ENCODE assay signal across 8 mouse cellular contexts in genomic region chr10:59952781-59953563, GRCm38 (mm10). TPM values are rescaled to one million over a fixed set of nuclear protein-coding genes. Genes with fewer than 3 reads are reported as not detected.
A peak's percentile ranks its signal among the peaks of the same experiment; 100 is the strongest.
DNase-seq lines count a peak whose midpoint lies in the region; ATAC-seq lines count a peak whose summit lies in the region.

No protein-coding gene starts in this region.

- no peaks in the 10 kb centered on the region for H3K36me3 ChIP-seq in lung, embryonic 16.5 days (ENCODE audit: control insufficient read depth, insufficient read depth, low read length)
- H3K36me3 ChIP-seq in heart, embryonic 14.5 days (ENCODE audit: control insufficient read depth, insufficient read depth, low read length), result peaks cover 14% of the 10 kb centered on the region; the same call in 1 of the 2 replicates
- H3K36me3 ChIP-seq in limb, embryonic 13.5 days, result peaks cover 15% of the 10 kb centered on the region
- H3K36me3 ChIP-seq in neural tube, embryonic 15.5 days, result no peaks in the 10 kb centered on the region

- H3K4me3 ChIP-seq in lung, embryonic 16.5 days (ENCODE audit: low read length), result peak overlapping the region; percentile 92
- peak overlapping the region in 1 of 2 experiments; percentile 73; a peak in 2 of 4 replicates for H3K4me3 ChIP-seq in heart, embryonic 14.5 days (ENCODE audit: control insufficient read depth in 1 of 2, insufficient read depth in 1 of 2, low read depth in 1 of 2, low read length in 2 of 2)
- peak overlapping the region; percentile 95 for H3K4me3 ChIP-seq in limb, embryonic 13.5 days
- H3K4me3 ChIP-seq in neural tube, embryonic 15.5 days (replicated peaks), result peak overlapping the region; percentile 69

- DNase-seq in lung, postnatal 25 days (ENCODE audit: low spot score), result no peak
- peak; percentile 80 for DNase-seq in cerebellum, adult 9-11 months
- no peak for DNase-seq in right cerebral cortex, postnatal 14 days
- DNase-seq in frontal cortex, adult 2 months (ENCODE audit: extremely low spot score in 1 of 2, low spot score in 1 of 2), result no peak

- no peaks in the 10 kb centered on the region; the same call in 1 of the 2 replicates for H3K27me3 ChIP-seq in lung, embryonic 16.5 days (ENCODE audit: control insufficient read depth, insufficient read depth, low read depth, low read length)
- no peaks in the 10 kb centered on the region for H3K27me3 ChIP-seq in heart, embryonic 14.5 days (ENCODE audit: control insufficient read depth, insufficient read depth, low read length)
- no peaks in the 10 kb centered on the region for H3K27me3 ChIP-seq in limb, embryonic 13.5 days
- no peaks in the 10 kb centered on the region for H3K27me3 ChIP-seq in neural tube, embryonic 15.5 days (replicated peaks)

- peak overlapping the region; percentile 93 for H3K27ac ChIP-seq in lung, embryonic 16.5 days (ENCODE audit: low read length)
- peak overlapping the region in 1 of 2 experiments; percentile 96; a peak in 2 of 4 replicates for H3K27ac ChIP-seq in heart, embryonic 14.5 days (replicated peaks in 1 of 2; ENCODE audit: control insufficient read depth in 1 of 2, insufficient read depth in 1 of 2, low read depth in 2 of 2, low read length in 2 of 2)
- peak overlapping the region; percentile 95 for H3K27ac ChIP-seq in limb, embryonic 13.5 days
- peak overlapping the region; percentile 98 for H3K27ac ChIP-seq in neural tube, embryonic 15.5 days (replicated peaks)

- H3K4me2 ChIP-seq in lung, embryonic 16.5 days (ENCODE audit: low read depth, low read length), result peak overlapping the region; percentile 77
- H3K4me2 ChIP-seq in heart, embryonic 14.5 days (ENCODE audit: low read length), result peak overlapping the region; percentile 68
- H3K4me2 ChIP-seq in limb, embryonic 13.5 days (replicated peaks), result peak overlapping the region; percentile 90
- H3K4me2 ChIP-seq in neural tube, embryonic 15.5 days, result peak overlapping the region; percentile 94

- 26% methylated on average over 16 of the region's 16 CpGs for WGBS in lung, embryonic 16.5 days
- WGBS in heart, embryonic 14.5 days, result 27% methylated on average over 16 of the region's 16 CpGs
- 20% methylated on average over 16 of the region's 16 CpGs for WGBS in limb, embryonic 13.5 days
- 21% methylated on average over 16 of the region's 16 CpGs for WGBS in neural tube, embryonic 15.5 days

- peak overlapping the region; percentile 76 for H3K9ac ChIP-seq in lung, embryonic 16.5 days (ENCODE audit: low read length)
- peak overlapping the region; percentile 87 for H3K9ac ChIP-seq in heart, embryonic 14.5 days (ENCODE audit: low read length)
- H3K9ac ChIP-seq in limb, embryonic 13.5 days, result peak overlapping the region; percentile 78
- peak overlapping the region; percentile 75 for H3K9ac ChIP-seq in neural tube, embryonic 15.5 days (replicated peaks)

- no peak for ATAC-seq in lung, embryonic 16.5 days (ENCODE audit: low read depth)
- no peak for ATAC-seq in heart, embryonic 14.5 days (ENCODE audit: insufficient number of reproducible peaks, insufficient read depth, low FRiP score, low read depth)
- ATAC-seq in limb, embryonic 13.5 days (ENCODE audit: low FRiP score, low read depth), result no peak
- no peak for ATAC-seq in neural tube, embryonic 15.5 days (ENCODE audit: low FRiP score)

- peaks cover 36% of the 10 kb centered on the region for H3K4me1 ChIP-seq in lung, embryonic 16.5 days (replicated peaks; ENCODE audit: control insufficient read depth, insufficient read depth, low read length)
- peaks cover 24 to 37% of the 10 kb centered on the region in 2 experiments for H3K4me1 ChIP-seq in heart, embryonic 14.5 days (ENCODE audit: control insufficient read depth in 2 of 2, insufficient read depth in 2 of 2, low read length in 2 of 2)
- peaks cover 51% of the 10 kb centered on the region for H3K4me1 ChIP-seq in limb, embryonic 13.5 days
- H3K4me1 ChIP-seq in neural tube, embryonic 15.5 days, result peaks cover 51% of the 10 kb centered on the region

- H3K9me3 ChIP-seq in lung, embryonic 16.5 days (ENCODE audit: control insufficient read depth, low read length), result no peaks in the 10 kb centered on the region
- no peaks in the 10 kb centered on the region for H3K9me3 ChIP-seq in heart, embryonic 14.5 days (ENCODE audit: control insufficient read depth, low read length)
- H3K9me3 ChIP-seq in limb, embryonic 13.5 days, result no peaks in the 10 kb centered on the region
- H3K9me3 ChIP-seq in neural tube, embryonic 15.5 days (replicated peaks), result no peaks in the 10 kb centered on the region

RNA-seq across cellular contexts. Expression of gene Ddit4, which starts 1.3 kb away (rescaled TPM):
- 36.3 and 39.3 TPM in 2 replicates for polyA plus RNA-seq in lung, embryonic 16.5 days (2015; fragmentation: Nextera tagmentation; extraction: Ambion mirVana)
- polyA plus RNA-seq in heart, embryonic 14.5 days (2014; fragmentation: Nextera tagmentation; extraction: Ambion mirVana), result 0.70 and 2.4 TPM in 2 replicates
- polyA plus RNA-seq in limb, embryonic 13.5 days (2015; fragmentation: Nextera tagmentation; extraction: Ambion mirVana), result 75.9 and 77.0 TPM in 2 replicates
- polyA plus RNA-seq in neural tube, embryonic 15.5 days (2015; fragmentation: Nextera tagmentation; extraction: Ambion mirVana), result 80.8 and 91.6 TPM in 2 replicates
- polyA plus RNA-seq in frontal cortex, adult 2 months (2012; rRNA removed), result 46.3 and 53.3 TPM in 2 replicates

RNA-seq across cellular contexts. Expression of gene Ascc1, which starts 49.6 kb away (rescaled TPM):
- polyA plus RNA-seq in lung, embryonic 16.5 days (2015; fragmentation: Nextera tagmentation; extraction: Ambion mirVana), result 48.2 and 51.6 TPM in 2 replicates
- 42.7 and 43.3 TPM in 2 replicates for polyA plus RNA-seq in heart, embryonic 14.5 days (2014; fragmentation: Nextera tagmentation; extraction: Ambion mirVana)
- 44.9 and 46.0 TPM in 2 replicates for polyA plus RNA-seq in limb, embryonic 13.5 days (2015; fragmentation: Nextera tagmentation; extraction: Ambion mirVana)
- 45.4 and 47.3 TPM in 2 replicates for polyA plus RNA-seq in neural tube, embryonic 15.5 days (2015; fragmentation: Nextera tagmentation; extraction: Ambion mirVana)
- 26.5 and 27.2 TPM in 2 replicates for polyA plus RNA-seq in frontal cortex, adult 2 months (2012; rRNA removed)

RNA-seq across cellular contexts. Expression of gene Anapc16, which starts 50.0 kb away (rescaled TPM):
- 103 and 104 TPM in 2 replicates for polyA plus RNA-seq in lung, embryonic 16.5 days (2015; fragmentation: Nextera tagmentation; extraction: Ambion mirVana)
- 99.7 and 103 TPM in 2 replicates for polyA plus RNA-seq in heart, embryonic 14.5 days (2014; fragmentation: Nextera tagmentation; extraction: Ambion mirVana)
- 128 and 133 TPM in 2 replicates for polyA plus RNA-seq in limb, embryonic 13.5 days (2015; fragmentation: Nextera tagmentation; extraction: Ambion mirVana)
- polyA plus RNA-seq in neural tube, embryonic 15.5 days (2015; fragmentation: Nextera tagmentation; extraction: Ambion mirVana), result 106 TPM in 2 replicates
- 86.0 and 101 TPM in 2 replicates for polyA plus RNA-seq in frontal cortex, adult 2 months (2012; rRNA removed)

Comparison
In these comparisons a context has a peak if more than half of its experiments do, and no peak if none do; other contexts are left out.
1. RNA of gene Ddit4, which starts 1.3 kb away (polyA plus RNA-seq): 80.8 to 91.6 TPM in neural tube, embryonic 15.5 days, 75.9 to 77.0 TPM in limb, embryonic 13.5 days, 46.3 to 53.3 TPM in frontal cortex, adult 2 months and 36.3 to 39.3 TPM in lung, embryonic 16.5 days; 0.70 to 2.4 TPM in heart, embryonic 14.5 days; every median in the first group is over 10 times any median in the second.
2. Peak in every context shown above with its lines, with median percentiles within 50 percentile points of each other: H3K4me2 ChIP-seq and H3K9ac ChIP-seq.